18 mouse cellular contexts compared by ENCODE assay signal in the genomic region with DNA sequence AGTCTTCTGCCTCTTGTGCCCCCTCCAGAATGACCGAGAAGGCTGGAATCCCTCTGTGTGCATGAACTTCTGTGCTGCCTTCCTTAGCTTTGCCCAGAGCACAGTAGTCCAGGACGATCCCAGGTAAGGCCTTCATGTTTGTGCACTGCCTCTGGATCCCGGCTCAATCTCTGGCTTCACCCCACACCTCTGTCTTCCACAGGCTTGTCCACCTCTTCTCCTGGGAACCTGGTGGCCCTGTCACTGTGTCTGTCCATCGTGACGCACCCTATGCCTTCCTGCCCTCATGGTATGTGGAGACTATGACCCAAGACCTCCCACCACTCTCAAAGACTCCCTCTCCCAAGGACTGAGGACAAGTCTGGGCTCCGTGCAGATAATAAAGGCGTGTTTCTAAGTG. TPM values are rescaled to one million over a fixed set of nuclear protein-coding genes. Genes with fewer than 3 reads are reported as not detected.
DNase-seq lines count a peak whose midpoint lies in the region; ATAC-seq and TF ChIP-seq lines count a peak whose summit lies in the region.
"Had no signal": no experiment of that assay in that cellular context is flagged by ENCODE, and none has a peak within 500 bp of the region (broad histone marks: within the 10 kb centered on the region; RNA-seq: fewer than 3 reads in every experiment).

No protein-coding gene starts in this region.

- 93% methylated on average over 7 of the region's 7 CpGs for WGBS in forebrain, embryonic 10.5 days
- 90% methylated on average over 7 of the region's 7 CpGs for WGBS in forebrain, embryonic 16.5 days
- 91% methylated on average over 7 of the region's 7 CpGs for WGBS in hindbrain, embryonic 12.5 days
- 92% methylated on average over 7 of the region's 7 CpGs for WGBS in hindbrain, embryonic 11.5 days
- 92% methylated on average over 7 of the region's 7 CpGs for WGBS in neural tube, embryonic 12.5 days
- WGBS in cerebellum, adult 2 months, result 82% methylated on average over 7 of the region's 7 CpGs

- H3K27ac ChIP-seq in forebrain, embryonic 10.5 days, result no peak overlapping the region
- H3K27ac ChIP-seq in forebrain, embryonic 16.5 days (ENCODE audit: low read length), result no peak overlapping the region
- H3K27ac ChIP-seq in hindbrain, embryonic 12.5 days, result no peak overlapping the region
- no peak overlapping the region for H3K27ac ChIP-seq in hindbrain, embryonic 11.5 days (ENCODE audit: low read depth, low read length)
- no peak overlapping the region for H3K27ac ChIP-seq in neural tube, embryonic 12.5 days
- no peak overlapping the region for H3K27ac ChIP-seq in cerebellum, adult 2 months (ENCODE audit: insufficient read depth, low read length)

- H3K4me3 ChIP-seq in forebrain, embryonic 10.5 days, result peak overlapping the region; percentile 85
- H3K4me3 ChIP-seq in forebrain, embryonic 16.5 days (replicated peaks; ENCODE audit: low read length), result no peak overlapping the region
- no peak overlapping the region for H3K4me3 ChIP-seq in hindbrain, embryonic 12.5 days
- H3K4me3 ChIP-seq in hindbrain, embryonic 11.5 days (ENCODE audit: low read depth, low read length), result no peak overlapping the region
- peak overlapping the region; percentile 1; the same call in 1 of the 2 replicates for H3K4me3 ChIP-seq in neural tube, embryonic 12.5 days
- H3K4me3 ChIP-seq in cerebellum, adult 2 months (replicated peaks; ENCODE audit: insufficient read depth, low read depth, low read length), result no peak overlapping the region

- no peaks in the 10 kb centered on the region for H3K27me3 ChIP-seq in forebrain, embryonic 10.5 days (ENCODE audit: poor library complexity, severe bottlenecking)
- H3K27me3 ChIP-seq in forebrain, embryonic 16.5 days (replicated peaks; ENCODE audit: control insufficient read depth, insufficient read depth, low read length), result no peaks in the 10 kb centered on the region
- H3K27me3 ChIP-seq in hindbrain, embryonic 12.5 days, result no peaks in the 10 kb centered on the region
- no peaks in the 10 kb centered on the region for H3K27me3 ChIP-seq in hindbrain, embryonic 11.5 days (ENCODE audit: control insufficient read depth, insufficient read depth, low read length)
- no peaks in the 10 kb centered on the region for H3K27me3 ChIP-seq in neural tube, embryonic 12.5 days (replicated peaks)
- H3K27me3 ChIP-seq in cerebellum, adult 2 months (ENCODE audit: control insufficient read depth, insufficient read depth, low read length), result no peaks in the 10 kb centered on the region
- H3K27me3 ChIP-seq: CH12.LX had no signal

- no peak for ATAC-seq in forebrain, embryonic 16.5 days
- ATAC-seq in hindbrain, embryonic 12.5 days (ENCODE audit: low FRiP score), result no peak
- no peak for ATAC-seq in hindbrain, embryonic 11.5 days (ENCODE audit: low FRiP score)
- no peak for ATAC-seq in neural tube, embryonic 12.5 days (ENCODE audit: low FRiP score, low read depth)
- ATAC-seq: activated CD4-positive, CD25-positive, alpha-beta regulatory T cell, adult 4 months had no signal

- peaks cover 39% of the 10 kb centered on the region for H3K4me1 ChIP-seq in forebrain, embryonic 10.5 days
- peaks cover 26% of the 10 kb centered on the region for H3K4me1 ChIP-seq in forebrain, embryonic 16.5 days (replicated peaks; ENCODE audit: control insufficient read depth, insufficient read depth, low read length)
- H3K4me1 ChIP-seq in hindbrain, embryonic 12.5 days, result peaks cover 27% of the 10 kb centered on the region
- H3K4me1 ChIP-seq in hindbrain, embryonic 11.5 days (replicated peaks; ENCODE audit: control insufficient read depth, insufficient read depth, low read length), result peaks cover 14% of the 10 kb centered on the region
- H3K4me1 ChIP-seq in neural tube, embryonic 12.5 days, result peaks cover 26% of the 10 kb centered on the region
- peaks cover 13% of the 10 kb centered on the region; the same call in 1 of the 2 replicates for H3K4me1 ChIP-seq in cerebellum, adult 2 months (ENCODE audit: control insufficient read depth, insufficient read depth, low read length)

- no peak for TF ChIP-seq POLR2A in cerebellum, adult 2 months (IDR thresholded peaks at IDR 0.05; ENCODE audit: borderline replicate concordance, insufficient read depth, low read length)

- DNase-seq in forebrain, embryonic 10.5 days (ENCODE audit: extremely low spot score, low spot score), result no peak
- DNase-seq in hindbrain, embryonic 11.5 days (ENCODE audit: low spot score), result no peak
- no peak for DNase-seq in neural tube, embryonic 10.5 days (ENCODE audit: extremely low spot score, low spot score)
- no peak for DNase-seq in cerebellum, adult 2 months
- no peak for DNase-seq in gastrocnemius, postnatal 10 days
- DNase-seq: cerebellum, postnatal 14 days; kidney, adult 11 months; kidney, postnatal 14 days; lung, adult 2 months; thymus, postnatal 25 days had no signal

- no peaks in the 10 kb centered on the region for H3K9me3 ChIP-seq in forebrain, embryonic 10.5 days
- H3K9me3 ChIP-seq in forebrain, embryonic 16.5 days (ENCODE audit: control insufficient read depth, low read length), result no peaks in the 10 kb centered on the region
- H3K9me3 ChIP-seq in hindbrain, embryonic 12.5 days (replicated peaks), result no peaks in the 10 kb centered on the region
- no peaks in the 10 kb centered on the region for H3K9me3 ChIP-seq in hindbrain, embryonic 11.5 days (ENCODE audit: control insufficient read depth, low read length)
- no peaks in the 10 kb centered on the region for H3K9me3 ChIP-seq in neural tube, embryonic 12.5 days

- no peak for TF ChIP-seq CTCF in cerebellum, adult 2 months (IDR thresholded peaks at IDR 0.05; ENCODE audit: borderline replicate concordance, insufficient read depth, low read depth, low read length)

- no peak overlapping the region for H3K4me2 ChIP-seq in forebrain, embryonic 16.5 days (ENCODE audit: low read length)
- H3K4me2 ChIP-seq in hindbrain, embryonic 12.5 days (replicated peaks), result no peak overlapping the region; the same call in 1 of the 2 replicates
- H3K4me2 ChIP-seq in hindbrain, embryonic 11.5 days (replicated peaks; ENCODE audit: low read depth, low read length), result no peak overlapping the region
- peak overlapping the region; percentile 100; the same call in 1 of the 2 replicates for H3K4me2 ChIP-seq in neural tube, embryonic 12.5 days (replicated peaks)

- H3K36me3 ChIP-seq in forebrain, embryonic 10.5 days (replicated peaks), result peaks cover 72% of the 10 kb centered on the region
- peaks cover 15% of the 10 kb centered on the region for H3K36me3 ChIP-seq in forebrain, embryonic 16.5 days (ENCODE audit: control insufficient read depth, insufficient read depth)
- H3K36me3 ChIP-seq in hindbrain, embryonic 12.5 days, result peaks cover 56% of the 10 kb centered on the region
- H3K36me3 ChIP-seq in hindbrain, embryonic 11.5 days (ENCODE audit: control insufficient read depth, insufficient read depth, low read length), result peaks cover 12% of the 10 kb centered on the region; the same call in 1 of the 2 replicates
- H3K36me3 ChIP-seq in neural tube, embryonic 12.5 days, result peaks cover 58% of the 10 kb centered on the region

- no peak overlapping the region for H3K9ac ChIP-seq in forebrain, embryonic 16.5 days (replicated peaks; ENCODE audit: low read depth, low read length)
- peak overlapping the region; percentile 32; the same call in 1 of the 2 replicates for H3K9ac ChIP-seq in hindbrain, embryonic 12.5 days
- H3K9ac ChIP-seq in hindbrain, embryonic 11.5 days (ENCODE audit: low read depth, low read length), result no peak overlapping the region
- no peak overlapping the region for H3K9ac ChIP-seq in neural tube, embryonic 12.5 days

RNA-seq across cellular contexts. Expression of a gene that starts 2.0 kb away (rescaled TPM):
- polyA plus RNA-seq in forebrain, embryonic 10.5 days (2016; fragmentation: Nextera tagmentation; extraction: Ambion mirVana), result 80.2 and 83.0 TPM in 2 replicates
- polyA plus RNA-seq in forebrain, embryonic 16.5 days (2015; fragmentation: Nextera tagmentation; extraction: Ambion mirVana), result 64.8 and 75.6 TPM in 2 replicates
- 62.5 and 70.2 TPM in 2 replicates for polyA plus RNA-seq in hindbrain, embryonic 12.5 days (2016; fragmentation: Nextera tagmentation; extraction: Ambion mirVana)
- polyA plus RNA-seq in hindbrain, embryonic 11.5 days (2014; fragmentation: Nextera tagmentation; extraction: Ambion mirVana), result 58.6 and 64.9 TPM in 2 replicates
- polyA plus RNA-seq in neural tube, embryonic 12.5 days (2016; fragmentation: Nextera tagmentation; extraction: Ambion mirVana), result 64.1 and 66.2 TPM in 2 replicates
- 59.6 and 62.5 TPM in 2 replicates for polyA plus RNA-seq in cerebellum, adult 2 months (2012; rRNA removed)
- total RNA-seq in gastrocnemius, postnatal 10 days (2021), result 10 to 100 TPM; 12.3 to 15.3 TPM

RNA-seq across cellular contexts. Expression of a gene that starts 2.0 kb away (rescaled TPM):
- polyA plus RNA-seq in forebrain, embryonic 10.5 days (2016; fragmentation: Nextera tagmentation; extraction: Ambion mirVana), result 28.6 and 31.6 TPM in 2 replicates
- polyA plus RNA-seq in forebrain, embryonic 16.5 days (2015; fragmentation: Nextera tagmentation; extraction: Ambion mirVana), result 33.4 and 50.4 TPM in 2 replicates
- polyA plus RNA-seq in hindbrain, embryonic 12.5 days (2016; fragmentation: Nextera tagmentation; extraction: Ambion mirVana), result 25.0 and 26.7 TPM in 2 replicates
- 21.7 and 22.7 TPM in 2 replicates for polyA plus RNA-seq in hindbrain, embryonic 11.5 days (2014; fragmentation: Nextera tagmentation; extraction: Ambion mirVana)
- polyA plus RNA-seq in neural tube, embryonic 12.5 days (2016; fragmentation: Nextera tagmentation; extraction: Ambion mirVana), result 30.8 and 30.9 TPM in 2 replicates
- 52.9 TPM in 2 replicates for polyA plus RNA-seq in cerebellum, adult 2 months (2012; rRNA removed)
- 1 to 10 TPM; 8.9 to 9.0 TPM for total RNA-seq in gastrocnemius, postnatal 10 days (2021)

RNA-seq across cellular contexts. Expression of a gene that starts 11.2 kb away (rescaled TPM):
- polyA plus RNA-seq in forebrain, embryonic 10.5 days (2016; fragmentation: Nextera tagmentation; extraction: Ambion mirVana), result 58.0 and 58.3 TPM in 2 replicates
- 65.6 and 67.5 TPM in 2 replicates for polyA plus RNA-seq in forebrain, embryonic 16.5 days (2015; fragmentation: Nextera tagmentation; extraction: Ambion mirVana)
- polyA plus RNA-seq in hindbrain, embryonic 12.5 days (2016; fragmentation: Nextera tagmentation; extraction: Ambion mirVana), result 64.9 and 65.8 TPM in 2 replicates
- 26.9 and 29.9 TPM in 2 replicates for polyA plus RNA-seq in hindbrain, embryonic 11.5 days (2014; fragmentation: Nextera tagmentation; extraction: Ambion mirVana)
- 61.2 and 64.7 TPM in 2 replicates for polyA plus RNA-seq in neural tube, embryonic 12.5 days (2016; fragmentation: Nextera tagmentation; extraction: Ambion mirVana)
- 77.4 and 87.2 TPM in 2 replicates for polyA plus RNA-seq in cerebellum, adult 2 months (2012; rRNA removed)
- total RNA-seq in gastrocnemius, postnatal 10 days (2021), result 10 to 100 TPM; 19.6 to 22.2 TPM

RNA-seq across cellular contexts. Expression of a gene that starts 11.4 kb away (rescaled TPM):
- 150 and 153 TPM in 2 replicates for polyA plus RNA-seq in forebrain, embryonic 10.5 days (2016; fragmentation: Nextera tagmentation; extraction: Ambion mirVana)
- 87.5 and 97.7 TPM in 2 replicates for polyA plus RNA-seq in forebrain, embryonic 16.5 days (2015; fragmentation: Nextera tagmentation; extraction: Ambion mirVana)
- 95.2 and 111 TPM in 2 replicates for polyA plus RNA-seq in hindbrain, embryonic 12.5 days (2016; fragmentation: Nextera tagmentation; extraction: Ambion mirVana)
- polyA plus RNA-seq in hindbrain, embryonic 11.5 days (2014; fragmentation: Nextera tagmentation; extraction: Ambion mirVana), result 117 and 138 TPM in 2 replicates
- polyA plus RNA-seq in neural tube, embryonic 12.5 days (2016; fragmentation: Nextera tagmentation; extraction: Ambion mirVana), result 95.9 and 98.6 TPM in 2 replicates
- 47.2 and 47.9 TPM in 2 replicates for polyA plus RNA-seq in cerebellum, adult 2 months (2012; rRNA removed)
- 10 to 100 TPM; 13.7 to 17.3 TPM for total RNA-seq in gastrocnemius, postnatal 10 days (2021)

RNA-seq across cellular contexts. Expression of a gene that starts 23.5 kb away (rescaled TPM):
- 1.8 and 2.7 TPM in 2 replicates for polyA plus RNA-seq in forebrain, embryonic 10.5 days (2016; fragmentation: Nextera tagmentation; extraction: Ambion mirVana)
- 1.1 and 1.3 TPM in 2 replicates for polyA plus RNA-seq in forebrain, embryonic 16.5 days (2015; fragmentation: Nextera tagmentation; extraction: Ambion mirVana)
- polyA plus RNA-seq in hindbrain, embryonic 12.5 days (2016; fragmentation: Nextera tagmentation; extraction: Ambion mirVana), result 2.2 TPM in 2 replicates
- 1.0 and 2.1 TPM in 2 replicates for polyA plus RNA-seq in hindbrain, embryonic 11.5 days (2014; fragmentation: Nextera tagmentation; extraction: Ambion mirVana)
- polyA plus RNA-seq in neural tube, embryonic 12.5 days (2016; fragmentation: Nextera tagmentation; extraction: Ambion mirVana), result 2.0 and 3.0 TPM in 2 replicates
- 0.14 and 0.20 TPM in 2 replicates for polyA plus RNA-seq in cerebellum, adult 2 months (2012; rRNA removed)
- 1 to 10 TPM; 1.9 to 4.1 TPM for total RNA-seq in gastrocnemius, postnatal 10 days (2021)
- total RNA-seq: granulocyte monocyte progenitor cell, adult 5-6 weeks; hematopoietic stem cell, adult 5-6 weeks; layer of hippocampus, postnatal 10 days had no signal

Comparison
In these comparisons a context has a peak if more than half of its experiments do, and no peak if none do; other contexts are left out.
1. H3K4me3 ChIP-seq: peak in forebrain, embryonic 10.5 days (single experiment) and neural tube, embryonic 12.5 days (single experiment); none in forebrain, embryonic 16.5 days (single experiment), hindbrain, embryonic 12.5 days (single experiment), hindbrain, embryonic 11.5 days (single experiment) and cerebellum, adult 2 months (single experiment).